Comparison of ENCODE assay signal across 8 mouse cellular contexts in genomic region chr10:5194671-5195234, GRCm38 (mm10).
DNase-seq lines count a peak whose midpoint lies in the region; ATAC-seq and TF ChIP-seq lines count a peak whose summit lies in the region.

No protein-coding gene starts in this region.

- WGBS in hindbrain, embryonic 14.5 days = 0% methylated on average over 13 of the region's 13 CpGs

- peak overlapping the region; percentile 47 for H3K4me3 ChIP-seq in hindbrain, embryonic 14.5 days (replicated peaks; ENCODE audit: low read length)

- DNase-seq in Patski (ENCODE audit: low read depth, low spot score) = peak; percentile 55
- DNase-seq in cerebellum, postnatal 25 days = peak; percentile 88 to 91
- DNase-seq in frontal cortex, postnatal 25 days (ENCODE audit: low spot score in 2 of 2) = peak; percentile 58
- peak; percentile 72 for DNase-seq in hindbrain, embryonic 14.5 days (ENCODE audit: low spot score)
- peak; percentile 63 to 85 for DNase-seq in left cerebral cortex, adult 18-20 months (ENCODE audit: low spot score in 2 of 2)
- DNase-seq in lung, postnatal 4 days = peak; percentile 66 to 73
- DNase-seq in retina, postnatal 1 day = peak; percentile 83
- peak; percentile 86 for DNase-seq in thymus, postnatal 4 days

- peak; percentile 30 for TF ChIP-seq CTCF in Patski (IDR thresholded peaks at IDR 0.05)

- no peaks in the 10 kb centered on the region for H3K36me3 ChIP-seq in hindbrain, embryonic 14.5 days (replicated peaks; ENCODE audit: control insufficient read depth, insufficient read depth)

- peak; percentile 98 for ATAC-seq in Patski
- peak; percentile 99 for ATAC-seq in hindbrain, embryonic 14.5 days (ENCODE audit: low FRiP score)

- H3K27me3 ChIP-seq in Patski = no peaks in the 10 kb centered on the region
- no peaks in the 10 kb centered on the region for H3K27me3 ChIP-seq in hindbrain, embryonic 14.5 days (ENCODE audit: control insufficient read depth, insufficient read depth, low read length)

- H3K27ac ChIP-seq in hindbrain, embryonic 14.5 days = peak overlapping the region; percentile 89

- peak overlapping the region; percentile 75 for H3K9ac ChIP-seq in hindbrain, embryonic 14.5 days

- H3K4me2 ChIP-seq in hindbrain, embryonic 14.5 days (replicated peaks) = peak overlapping the region; percentile 77

- POLR2A ChIA-PET in Patski (lab: Charles Lee) = interaction anchor here (0.6 kb wide), 1 partner anchor 807 kb away, joined by 4 read pairs; the partner anchor contains the start of gene Zbtb2

- H3K4me1 ChIP-seq in hindbrain, embryonic 14.5 days (replicated peaks; ENCODE audit: control insufficient read depth, insufficient read depth, low read length) = 0 out of 2 replicates have a peak, but pooled peaks cover 4% of the 10 kb centered on the region

- in situ Hi-C loops in Patski (cut with MboI; ENCODE audit: low pct_unique_long_range_greater_than_20kb) = no loop called here

- no peaks in the 10 kb centered on the region for H3K9me3 ChIP-seq in hindbrain, embryonic 14.5 days (ENCODE audit: control insufficient read depth, low read length)

- CTCF ChIA-PET in Patski (lab: Charles Lee) = interaction anchor here (0.8 to 2.0 kb wide), 9 partner anchors 9 to 55 kb away, joined by 3 to 8 read pairs (median 3); no protein-coding TSS in a partner anchor

Comparison
In these comparisons a context has a peak if more than half of its experiments do, and no peak if none do; other contexts are left out.
1. Peak in every context shown above with its lines: DNase-seq, ATAC-seq, H3K4me3 ChIP-seq and H3K27ac ChIP-seq.